Comparison of ENCODE assay signal across 8 mouse cellular contexts in genomic region chr11:66899426-66899825, GRCm38 (mm10). TPM values are rescaled to one million over a fixed set of nuclear protein-coding genes. Genes with fewer than 3 reads are reported as not detected.
A peak's percentile ranks its signal among the peaks of the same experiment; 100 is the strongest.
DNase-seq lines count a peak whose midpoint lies in the region; TF ChIP-seq lines count a peak whose summit lies in the region.
"Had no signal": no experiment of that assay in that cellular context is flagged by ENCODE, and none has a peak within 500 bp of the region (broad histone marks: within the 10 kb centered on the region; RNA-seq: fewer than 3 reads in every experiment).

No protein-coding gene starts in this region.

- H3K36me3 ChIP-seq in ES-Bruce4 (ENCODE audit: control insufficient read depth, insufficient read depth, low read length, poor library complexity, severe bottlenecking) = no peaks in the 10 kb centered on the region
- H3K36me3 ChIP-seq: lung, embryonic 15.5 days had no signal

- TF ChIP-seq POLR2A in ES-Bruce4 (IDR thresholded peaks at IDR 0.05; ENCODE audit: insufficient read depth, low read length) = no peak

- no peak overlapping the region for H3K4me3 ChIP-seq in ES-Bruce4 (ENCODE audit: low read depth, low read length)
- no peak overlapping the region for H3K4me3 ChIP-seq in layer of hippocampus, adult 2 months
- H3K4me3 ChIP-seq: lung, embryonic 15.5 days had no signal

- peak; percentile 5 for DNase-seq in T-cell, adult 2 months (ENCODE audit: low spot score)
- peak; percentile 44 for DNase-seq in cerebellum, adult 9-11 months
- peak; percentile 52 for DNase-seq in gastrocnemius, postnatal 14 days
- DNase-seq in layer of hippocampus, adult 2 months (ENCODE audit: low spot score in 2 of 2) = peak; percentile 64 to 85
- DNase-seq in lung, postnatal 36 days = peak; percentile 83
- DNase-seq in right cerebral cortex, postnatal 4 days = peak; percentile 84

- no peak overlapping the region for H3K9ac ChIP-seq in ES-Bruce4 (ENCODE audit: low read depth, poor library complexity, severe bottlenecking)
- H3K9ac ChIP-seq: lung, embryonic 15.5 days had no signal

- no peaks in the 10 kb centered on the region for H3K4me1 ChIP-seq in ES-Bruce4 (ENCODE audit: control insufficient read depth, insufficient read depth, low read length)
- H3K4me1 ChIP-seq: lung, embryonic 15.5 days had no signal

- TF ChIP-seq EP300 in ES-Bruce4 (IDR thresholded peaks at IDR 0.05; ENCODE audit: insufficient read depth, low read depth, low read length) = no peak

- intact Hi-C loops in gastrocnemius, postnatal 14 days (cut with DNase I; ENCODE audit: low total_unique reads) = no loop called here

- H3K9me3 ChIP-seq in ES-Bruce4 (replicated peaks; ENCODE audit: control insufficient read depth, insufficient read depth, low read length, poor library complexity, severe bottlenecking) = no peaks in the 10 kb centered on the region

- TF ChIP-seq CTCF in ES-Bruce4 (IDR thresholded peaks at IDR 0.05; ENCODE audit: low read depth, low read length) = peak; percentile 83
- TF ChIP-seq CTCF in layer of hippocampus, adult 2 months (conservative IDR thresholded peaks at IDR 0.05) = peak; percentile 89

- no peaks in the 10 kb centered on the region; the same call in 1 of the 2 replicates for H3K27me3 ChIP-seq in ES-Bruce4 (ENCODE audit: control insufficient read depth, insufficient read depth, low read length, poor library complexity, severe bottlenecking)
- H3K27me3 ChIP-seq: lung, embryonic 15.5 days had no signal

- no peak overlapping the region for H3K27ac ChIP-seq in ES-Bruce4 (ENCODE audit: insufficient read depth, low read length)
- H3K27ac ChIP-seq in layer of hippocampus, adult 2 months = no peak overlapping the region
- H3K27ac ChIP-seq: lung, embryonic 15.5 days had no signal

RNA-seq across cellular contexts. Expression of gene Pirt, which starts 12.4 kb away (rescaled TPM):
- polyA plus RNA-seq in ES-Bruce4 (2011; ENCODE audit: insufficient read depth, insufficient read length, low read depth, missing spikeins) = 0.21 and 0.33 TPM in 2 replicates
- total RNA-seq in gastrocnemius, postnatal 14 days (2021) = under 1 TPM in 1 of 2 experiments, not detected in 1; 0.10 TPM
- total RNA-seq in layer of hippocampus, adult 2 months (2021) = 1 to 10 TPM; 1.4 to 1.9 TPM

RNA-seq across cellular contexts. Expression of gene Tmem238l, which starts 57.0 kb away (rescaled TPM):
- not detected in 2 replicates for polyA plus RNA-seq in ES-Bruce4 (2011; ENCODE audit: insufficient read depth, insufficient read length, low read depth, missing spikeins)
- not detected for total RNA-seq in gastrocnemius, postnatal 14 days (2021)
- not detected for total RNA-seq in layer of hippocampus, adult 2 months (2021)
- polyA plus RNA-seq: lung, embryonic 15.5 days had no signal

Comparison
In these comparisons a context has a peak if more than half of its experiments do, and no peak if none do; other contexts are left out.
1. DNase-seq: peak in every context shown above with its lines; median percentile 84 in right cerebral cortex, postnatal 4 days; 83 in lung, postnatal 36 days; 74 in layer of hippocampus, adult 2 months; 52 in gastrocnemius, postnatal 14 days; 44 in cerebellum, adult 9-11 months; 5 in T-cell, adult 2 months.